Mouse (Mus musculus): ENCODE measurements at regions not wholly inside any gene's neighbourhood (a gene's known extent, or its start where the extent isn't known, plus 50 kb on each side); places are given as distances from the start of the nearest gene placed in this dataset.

DNA sequence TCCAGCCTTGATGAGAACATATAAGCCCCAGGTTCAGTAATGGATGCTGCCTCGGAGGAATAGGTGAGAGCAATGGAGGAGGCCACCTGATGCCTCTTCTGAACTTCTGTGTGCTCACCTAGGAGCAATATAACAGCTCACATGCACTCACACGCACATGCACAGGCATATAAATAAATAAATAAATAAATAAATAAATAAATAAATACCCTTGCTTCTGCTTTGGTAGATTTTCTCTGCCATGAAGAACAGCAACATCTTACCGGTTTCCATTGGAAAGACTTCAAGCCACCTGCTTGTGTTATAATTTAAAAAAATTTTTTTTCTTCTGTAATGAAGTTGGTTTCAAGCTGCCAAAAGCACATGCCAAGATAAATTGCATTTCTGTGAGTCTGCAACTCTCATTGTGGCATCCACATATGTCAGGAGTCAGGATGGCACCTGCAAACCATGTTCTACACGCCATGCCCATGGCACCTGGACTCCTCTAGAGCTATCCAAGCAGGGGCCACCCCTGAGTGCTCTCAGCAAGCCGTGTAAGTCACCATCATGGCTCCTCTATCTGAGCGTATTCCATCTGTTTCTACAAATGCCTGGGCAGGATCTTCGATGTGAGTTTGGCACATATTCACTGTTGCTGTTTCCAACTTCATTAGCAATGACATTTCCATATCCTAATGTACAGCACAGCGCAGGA, 75.7 kb upstream of the Igfbp3 start:
- intact Hi-C loops (cut with DNase I) = no loop called here
- DNase-seq (ENCODE audit: extremely low spot score in 1 of 2, low spot score in 2 of 2) = no peak
- Histone ChIP-seq H3K27ac (no peak overlapping the region), H3K4me3 (no peak overlapping the region)
- no peak for TF ChIP-seq CTCF (IDR thresholded peaks at IDR 0.05)

DNA sequence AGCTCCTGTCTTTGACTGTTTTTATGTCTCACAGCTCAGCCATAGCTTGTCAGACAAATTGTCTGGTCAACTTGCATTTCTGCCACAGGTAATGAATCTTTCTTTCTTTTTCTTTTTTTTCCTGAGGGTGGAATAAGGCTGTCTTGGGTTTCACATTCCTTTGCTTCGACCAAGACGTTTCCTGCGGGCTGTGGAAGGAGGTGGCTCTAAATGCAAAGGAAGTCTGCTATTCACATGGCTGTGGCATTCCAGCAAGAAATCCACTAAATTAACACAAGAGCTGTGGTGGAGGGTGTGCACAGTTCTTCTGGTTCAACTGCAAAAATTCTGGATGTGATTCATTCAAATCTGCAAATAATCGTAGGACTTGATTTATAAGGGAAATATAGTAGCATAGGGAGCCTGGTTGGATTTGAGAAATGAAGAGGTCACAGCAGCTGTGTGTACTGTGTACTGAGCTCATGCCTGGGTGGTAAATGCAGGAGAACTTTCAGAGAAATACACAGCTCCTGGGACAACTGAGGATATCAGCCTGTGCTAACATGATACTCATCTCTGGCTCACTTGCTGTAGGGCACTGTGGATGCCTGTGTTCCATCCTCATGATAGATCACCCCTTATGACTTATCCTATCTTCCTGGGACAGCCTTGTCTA, 71.2 kb upstream of the Igfbp3 start:
- no peak overlapping the region for H3K27ac ChIP-seq
- intact Hi-C loops (cut with DNase I) = no loop called here
- TF ChIP-seq CTCF (IDR thresholded peaks at IDR 0.05) = no peak
- no peak overlapping the region for H3K4me3 ChIP-seq
- DNase-seq (ENCODE audit: extremely low spot score in 1 of 2, low spot score in 2 of 2) = no peak

DNA sequence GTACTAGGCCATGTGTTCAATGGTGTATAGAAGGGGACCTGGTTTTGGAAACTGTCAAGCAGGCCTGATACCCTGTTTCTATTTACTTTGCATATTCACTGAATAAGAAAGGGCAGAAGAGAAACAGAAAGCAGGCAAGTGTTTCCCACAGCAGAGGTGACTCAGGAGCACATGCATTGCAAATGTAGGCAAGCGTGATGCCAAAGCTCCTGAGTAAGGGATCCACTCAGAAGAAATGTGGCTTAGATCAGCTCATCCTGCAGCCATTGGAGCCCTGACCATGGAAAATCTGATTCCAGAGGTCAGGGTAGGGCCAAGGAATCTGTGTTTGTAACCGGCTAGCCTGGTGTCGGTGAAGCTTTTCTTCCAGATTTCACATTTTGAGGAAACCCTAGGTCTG, 69.3 kb upstream of the Igfbp3 start:
- intact Hi-C loops (cut with DNase I) = no loop called here
- DNase-seq (ENCODE audit: extremely low spot score in 1 of 2, low spot score in 2 of 2) = no peak
- Histone ChIP-seq H3K27ac (no peak overlapping the region), H3K4me3 (no peak overlapping the region)
- TF ChIP-seq CTCF (IDR thresholded peaks at IDR 0.05) = no peak

DNA sequence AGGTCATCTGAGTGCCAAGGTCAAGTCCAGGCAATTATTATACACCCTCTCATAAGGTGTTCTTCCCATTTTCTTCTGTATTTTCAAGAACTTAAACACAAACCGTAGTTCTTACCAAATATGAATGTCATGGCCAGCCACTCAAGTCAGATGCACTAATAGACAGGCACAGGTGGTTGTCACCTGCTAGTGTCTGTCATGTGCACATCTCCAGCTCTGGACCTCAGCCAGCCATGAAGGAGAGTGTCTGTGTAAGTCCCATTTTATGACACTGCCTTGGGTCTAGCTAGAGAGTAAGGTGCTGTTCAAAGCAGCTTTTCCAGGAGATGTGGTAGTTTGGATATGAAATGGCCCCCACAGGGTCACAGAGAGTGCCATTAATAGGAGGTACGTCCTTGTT, 68.5 kb upstream of the Igfbp3 start:
- no peak overlapping the region for H3K27ac ChIP-seq
- intact Hi-C loops (cut with DNase I) = no loop called here
- H3K4me3 ChIP-seq = no peak overlapping the region
- no peak for TF ChIP-seq CTCF (IDR thresholded peaks at IDR 0.05)
- no peak for DNase-seq (ENCODE audit: extremely low spot score in 1 of 2, low spot score in 2 of 2)

DNA sequence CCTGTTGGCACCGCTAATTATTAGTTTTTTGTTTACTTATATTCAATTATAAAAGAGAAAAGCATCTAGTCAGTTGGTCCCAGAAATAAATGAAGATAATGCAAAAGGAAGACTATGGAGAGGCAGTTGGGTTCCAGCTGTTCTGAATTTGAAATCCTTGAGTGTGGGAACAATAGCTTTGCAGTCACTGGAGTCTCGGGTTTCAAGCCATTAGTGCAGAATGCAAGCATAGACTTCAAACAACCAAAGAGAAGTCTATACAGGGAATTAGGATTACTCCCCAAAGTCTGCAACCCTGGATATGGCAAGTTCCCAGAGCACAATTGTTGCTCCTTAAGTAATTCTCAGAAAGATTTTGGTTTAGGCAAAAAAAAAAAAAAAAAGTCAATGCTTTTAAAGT, 67.9 kb upstream of the Igfbp3 start:
- Histone ChIP-seq H3K27ac (no peak overlapping the region), H3K4me3 (no peak overlapping the region)
- no peak for DNase-seq (ENCODE audit: extremely low spot score in 1 of 2, low spot score in 2 of 2)
- intact Hi-C loops (cut with DNase I) = no loop called here
- TF ChIP-seq CTCF (IDR thresholded peaks at IDR 0.05) = no peak

DNA sequence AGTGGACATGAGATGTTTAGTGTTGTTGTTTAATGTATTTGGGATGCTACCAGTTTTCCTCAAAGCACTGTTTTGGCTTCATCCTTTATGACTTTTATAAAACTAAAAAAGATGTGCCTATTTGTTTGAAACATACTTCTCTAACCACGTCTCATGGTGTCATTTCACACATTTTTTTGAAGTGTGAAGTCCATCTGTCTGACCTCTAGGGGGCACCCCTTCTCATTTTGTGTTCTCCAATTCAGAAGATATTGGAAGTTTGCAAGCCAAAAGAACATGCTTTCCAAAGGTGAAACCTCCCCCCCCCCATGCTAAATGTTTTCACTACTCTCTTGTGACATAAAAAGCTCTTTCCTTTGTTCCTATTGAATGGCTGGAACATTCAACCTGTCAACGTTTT, 66.2 kb upstream of the Igfbp3 start:
- no peak overlapping the region for H3K4me3 ChIP-seq
- intact Hi-C loops (cut with DNase I) = no loop called here
- TF ChIP-seq CTCF (IDR thresholded peaks at IDR 0.05) = peak; percentile 41
- H3K27ac ChIP-seq = no peak overlapping the region
- DNase-seq (ENCODE audit: extremely low spot score in 1 of 2, low spot score in 2 of 2) = no peak

DNA sequence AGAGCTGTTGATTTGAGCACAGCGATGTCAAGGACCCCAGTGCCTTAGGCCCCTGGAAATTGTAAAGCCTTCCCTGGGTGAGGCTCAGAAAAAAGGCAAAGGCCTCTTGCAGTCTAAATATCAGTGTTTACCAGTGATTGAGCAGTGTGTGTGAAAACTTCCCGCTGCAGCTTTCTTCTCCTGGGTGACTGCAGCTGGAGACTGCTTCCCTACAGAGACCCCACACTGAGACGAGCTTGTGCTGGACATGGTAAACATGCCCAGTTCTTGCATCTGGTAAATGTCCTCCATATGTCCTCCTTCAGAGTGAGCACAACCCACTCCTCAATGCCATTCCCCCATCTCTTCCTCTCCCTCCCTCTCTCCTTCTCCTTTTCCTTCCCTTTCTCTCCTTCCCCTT, 58.8 kb upstream of the Igfbp3 start:
- Histone ChIP-seq H3K4me3 (no peak overlapping the region), H3K27ac (no peak overlapping the region)
- intact Hi-C loops (cut with DNase I) = no loop called here
- DNase-seq (ENCODE audit: extremely low spot score in 1 of 2, low spot score in 2 of 2) = no peak
- no peak for TF ChIP-seq CTCF (IDR thresholded peaks at IDR 0.05)

DNA sequence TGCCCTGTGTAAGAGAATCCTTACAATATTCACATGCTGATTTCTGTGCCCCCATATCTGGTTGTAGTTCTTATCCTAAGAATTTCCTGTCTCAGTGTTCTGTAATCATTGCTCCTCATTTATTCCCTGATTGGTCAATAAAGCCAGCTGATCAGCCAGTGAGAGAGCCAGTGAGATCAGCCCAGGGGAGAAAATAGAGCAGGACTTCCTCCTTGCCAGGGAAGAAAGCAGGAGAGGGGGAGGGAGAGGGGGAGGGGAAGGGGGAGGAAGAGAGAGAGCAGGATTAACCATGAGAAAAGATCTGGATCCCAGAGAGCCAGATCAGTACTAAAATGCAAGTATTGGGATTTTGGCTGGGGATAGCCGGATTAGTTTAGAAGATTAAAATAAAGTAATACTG, 57.2 kb upstream of the Igfbp3 start:
- no peak for TF ChIP-seq CTCF (IDR thresholded peaks at IDR 0.05)
- Histone ChIP-seq H3K27ac (no peak overlapping the region), H3K4me3 (no peak overlapping the region)
- no peak for DNase-seq (ENCODE audit: extremely low spot score in 1 of 2, low spot score in 2 of 2)
- intact Hi-C loops (cut with DNase I) = no loop called here

DNA sequence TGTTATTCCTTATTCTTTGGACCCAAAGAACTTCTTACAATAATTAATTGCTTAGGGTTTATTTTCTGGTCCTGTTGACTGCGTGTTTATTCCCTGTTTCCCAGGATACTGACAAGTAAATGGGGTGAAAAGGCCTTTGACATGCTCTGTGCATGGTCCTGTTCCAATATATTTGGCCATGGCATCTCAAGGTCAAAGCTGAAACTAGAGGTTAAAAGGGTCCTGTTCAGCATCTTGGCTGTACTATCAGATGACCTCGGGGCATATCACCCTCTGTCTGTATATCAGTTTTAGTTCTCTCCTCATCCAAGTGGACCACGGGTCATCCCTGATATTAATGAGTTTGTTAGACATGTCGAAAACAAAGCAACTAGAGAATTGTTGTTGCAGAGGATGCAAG, 50.2 kb upstream of the Igfbp3 start:
- intact Hi-C loops (cut with DNase I) = no loop called here
- Histone ChIP-seq H3K27ac (no peak overlapping the region), H3K4me3 (no peak overlapping the region)
- no peak for TF ChIP-seq CTCF (IDR thresholded peaks at IDR 0.05)
- no peak for DNase-seq (ENCODE audit: extremely low spot score in 1 of 2, low spot score in 2 of 2)

Data from left cerebral cortex, adult 2 months (tissue).